Mouse (Mus musculus): ENCODE measurements around the gene Zfp146.
"Not testable (repeated sequence)": the region's sequence is repeated elsewhere in the genome, so short reads cannot be mapped to it uniquely, and the experiment has no call there.

Zfp146 gene

GRCm38 (mm10) chr7:30192088-30192487 lies 22.5 kb upstream of the Zfp146 start:
- no peak for DNase-seq (ENCODE audit: low read depth)

GRCm38 (mm10) chr7:30189116-30189491 lies 19.6 kb upstream of the Zfp146 start:
- no peak for DNase-seq (ENCODE audit: low read depth)

GRCm38 (mm10) chr7:30188344-30189115 lies 19.0 kb upstream of the Zfp146 start:
- DNase-seq (ENCODE audit: low read depth) = no peak

GRCm38 (mm10) chr7:30184641-30185348 lies 15.2 kb upstream of the Zfp146 start:
- no peak for DNase-seq (ENCODE audit: low read depth)

GRCm38 (mm10) chr7:30183879-30184289 lies 14.3 kb upstream of the Zfp146 start, which contains the start of gene Cox7a1:
Gene Cox7a1, plus strand, starts transcription at chr7:30184144.
- no peak for DNase-seq (ENCODE audit: low read depth)

GRCm38 (mm10) chr7:30183189-30183588 lies 13.6 kb upstream of the Zfp146 start:
- DNase-seq (ENCODE audit: low read depth) = not testable (repeated sequence)

GRCm38 (mm10) chr7:30181929-30182328 lies 12.4 kb upstream of the Zfp146 start:
- not testable (repeated sequence) for DNase-seq (ENCODE audit: low read depth)

GRCm38 (mm10) chr7:30181308-30181707 lies 11.8 kb upstream of the Zfp146 start:
- no peak for DNase-seq (ENCODE audit: low read depth)

- DNase-seq (ENCODE audit: low read depth) = no peak
These were observed 8.7 kb upstream of the Zfp146 start for GRCm38 (mm10) chr7:30178256-30178655.

GRCm38 (mm10) chr7:30176474-30176873 lies 6.9 kb upstream of the Zfp146 start:
- DNase-seq (ENCODE audit: low read depth) = no peak

GRCm38 (mm10) chr7:30170283-30170951 lies 867 bp upstream of the Zfp146 start:
- DNase-seq (ENCODE audit: low read depth) = no peak

- no peak for DNase-seq (ENCODE audit: low read depth)
These were observed 502 bp downstream of the Zfp146 start for GRCm38 (mm10) chr7:30168914-30169582.

- DNase-seq (ENCODE audit: low read depth) = no peak
These were observed 4.8 kb downstream of the Zfp146 start for GRCm38 (mm10) chr7:30164745-30165144.

GRCm38 (mm10) chr7:30163113-30163512 lies 6.4 kb downstream of the Zfp146 start:
- no peak for DNase-seq (ENCODE audit: low read depth)

GRCm38 (mm10) chr7:30155507-30155906 lies 14.0 kb downstream of the Zfp146 start:
- no peak for DNase-seq (ENCODE audit: low read depth)

GRCm38 (mm10) chr7:30154040-30154439 lies 15.5 kb downstream of the Zfp146 start:
- no peak for DNase-seq (ENCODE audit: low read depth)

- DNase-seq (ENCODE audit: low read depth) = no peak
These were observed 22.5 kb downstream of the Zfp146 start for GRCm38 (mm10) chr7:30147011-30147410.

- no peak for DNase-seq (ENCODE audit: low read depth)
These were observed 25.9 kb downstream of the Zfp146 start for GRCm38 (mm10) chr7:30143555-30144209.

- no peak for DNase-seq (ENCODE audit: low read depth)
These were observed 26.4 kb downstream of the Zfp146 start for GRCm38 (mm10) chr7:30143170-30143554.

GRCm38 (mm10) chr7:30136826-30137225 lies 32.7 kb downstream of the Zfp146 start:
- DNase-seq (ENCODE audit: low read depth) = no peak

GRCm38 (mm10) chr7:30132396-30132795 lies 37.2 kb downstream of the Zfp146 start:
- no peak for DNase-seq (ENCODE audit: low read depth)

- no peak for DNase-seq (ENCODE audit: low read depth)
These were observed 39.6 kb downstream of the Zfp146 start for GRCm38 (mm10) chr7:30129900-30130299.
